Mouse (Mus musculus) lung, adult 2 months (tissue): ENCODE data around the gene Zc3hav1.

Source experiments
- CTCF ChIP-seq: fragments of 200-500 bp; IDR thresholded peaks from 2 replicates; pipeline ENCODE4 v1.5.1; 2011; ENCODE audit warnings: mild to moderate bottlenecking, low read length, control low read depth; ENCODE audit not compliant: insufficient read depth
- POLR2A ChIP-seq: fragments of 200-500 bp; IDR thresholded peaks from 2 replicates; pipeline ENCODE4 v1.6.1; 2011; ENCODE audit warnings: low read depth, mild to moderate bottlenecking, control low read depth, low read length, borderline replicate concordance; ENCODE audit errors: extremely low read depth

DNA sequence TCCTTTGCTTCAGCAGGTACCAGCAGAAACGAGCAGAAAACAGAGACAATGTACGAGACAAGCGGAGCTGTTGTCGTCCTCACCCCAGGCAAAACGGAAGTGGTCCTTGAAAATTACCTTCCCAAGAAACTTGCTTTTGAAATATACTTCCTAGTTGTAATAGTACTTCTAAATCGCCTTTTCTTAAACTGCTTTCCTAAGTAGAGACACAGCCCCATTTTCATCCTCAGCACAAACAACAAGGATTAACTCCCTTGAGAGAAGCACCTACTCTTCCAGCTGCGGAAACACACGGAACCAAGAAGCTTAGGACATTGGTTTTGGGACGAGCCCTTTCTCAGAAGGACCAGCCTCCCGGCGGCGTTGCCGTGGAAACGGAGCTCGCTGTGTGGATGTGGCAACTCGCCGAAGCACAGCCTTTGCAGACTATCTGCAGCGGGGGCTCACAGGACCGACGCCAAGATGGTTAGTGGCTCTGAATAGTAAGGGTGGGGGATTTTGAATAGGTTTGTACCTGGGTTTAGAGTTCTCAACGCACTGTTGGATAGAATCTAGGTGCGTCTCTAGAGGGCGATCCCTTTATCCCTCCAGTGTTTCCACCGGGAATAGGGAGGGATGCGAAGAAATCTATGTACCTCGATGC lies 26.8 kb upstream of the Zc3hav1 start, which contains the start of gene Ttc26:
- TF ChIP-seq CTCF = no peak
- TF ChIP-seq POLR2A = peak; percentile 40; the same call in 1 of the 2 replicates
